Mouse (Mus musculus) spleen, adult 2 months (tissue): ENCODE measurements around the gene Abcb8.

Experiments
- CTCF ChIP-seq: fragments of 200-500 bp; IDR thresholded peaks from 2 replicates; pipeline ENCODE4 v1.5.1; 2011; ENCODE audit warnings: mild to moderate bottlenecking, inconsistent platforms; ENCODE audit not compliant: insufficient read depth, insufficient read length, insufficient replicate concordance; ENCODE audit errors: extremely low read depth
- POLR2A ChIP-seq: fragments of 200-500 bp; IDR thresholded peaks from 2 replicates; pipeline ENCODE4 v1.6.1; 2011; ENCODE audit warnings: low read depth, low read length, inconsistent platforms

- peak; percentile 28; the same call in 1 of the 2 replicates for TF ChIP-seq POLR2A
- no peak for TF ChIP-seq CTCF
Measured at GRCm38 (mm10) chr5:24348128-24348527, 45.3 kb upstream of the Abcb8 start.
